Comparison of ENCODE assay signal across 27 mouse cellular contexts in the genomic region with DNA sequence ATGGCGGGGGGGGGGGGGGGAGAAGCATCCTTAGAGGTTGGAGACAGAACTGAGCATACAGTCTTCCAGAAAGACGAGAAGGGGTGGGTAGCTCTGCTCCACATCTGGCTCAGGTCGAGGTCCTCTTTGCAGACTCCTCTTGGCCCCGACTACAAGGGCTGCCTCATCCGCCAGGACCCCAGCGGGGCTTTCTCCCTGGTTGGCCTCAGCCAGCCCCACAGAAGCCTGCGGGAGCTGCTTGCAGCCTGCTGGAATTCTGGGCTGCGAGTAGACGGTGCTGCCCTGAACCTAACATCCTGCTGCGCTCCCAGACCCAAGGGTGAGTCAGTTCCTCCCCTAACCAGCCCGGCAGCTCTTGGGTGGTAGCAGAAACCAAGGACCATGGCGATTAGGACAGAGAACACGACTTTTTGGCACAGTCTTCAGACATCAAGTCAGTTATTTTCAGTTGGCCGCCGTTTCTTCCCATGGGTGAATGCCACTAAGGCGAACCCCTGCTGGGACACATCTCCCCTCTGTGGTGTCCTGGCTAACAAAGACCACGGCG. TPM values are rescaled to one million over a fixed set of nuclear protein-coding genes. Genes with fewer than 3 reads are reported as not detected.
DNase-seq lines count a peak whose midpoint lies in the region; ATAC-seq and TF ChIP-seq lines count a peak whose summit lies in the region.
"Had no signal": no experiment of that assay in that cellular context is flagged by ENCODE, and none has a peak within 500 bp of the region (broad histone marks: within the 10 kb centered on the region; RNA-seq: fewer than 3 reads in every experiment).

No protein-coding gene starts in this region.

- WGBS in cerebellum, adult 2 months = 27% methylated on average over 18 of the region's 18 CpGs
- WGBS in midbrain, embryonic 11.5 days = 2% methylated on average over 17 of the region's 18 CpGs
- 2% methylated on average over 18 of the region's 18 CpGs for WGBS in midbrain, embryonic 13.5 days
- 3% methylated on average over 18 of the region's 18 CpGs for WGBS in embryonic facial prominence, embryonic 10.5 days
- 55% methylated on average over 17 of the region's 18 CpGs for WGBS in liver, postnatal 0 days (ENCODE audit: insufficient replicate concordance)
- WGBS in forebrain, postnatal 0 days = 7% methylated on average over 17 of the region's 18 CpGs

- H3K4me2 ChIP-seq in midbrain, embryonic 11.5 days = no peak overlapping the region
- no peak overlapping the region for H3K4me2 ChIP-seq in midbrain, embryonic 13.5 days (replicated peaks)
- H3K4me2 ChIP-seq in liver, postnatal 0 days (ENCODE audit: low read depth, low read length) = no peak overlapping the region
- no peak overlapping the region for H3K4me2 ChIP-seq in forebrain, postnatal 0 days (ENCODE audit: low read depth)
- H3K4me2 ChIP-seq: forebrain, embryonic 12.5 days; liver, embryonic 13.5 days; neural tube, embryonic 13.5 days had no signal

- TF ChIP-seq EP300 in liver, postnatal 0 days (IDR thresholded peaks at IDR 0.05; ENCODE audit: low read depth) = no peak

- H3K9ac ChIP-seq in midbrain, embryonic 11.5 days (ENCODE audit: low read length) = no peak overlapping the region
- no peak overlapping the region for H3K9ac ChIP-seq in midbrain, embryonic 13.5 days (replicated peaks)
- H3K9ac ChIP-seq in liver, postnatal 0 days (replicated peaks) = no peak overlapping the region
- H3K9ac ChIP-seq in forebrain, postnatal 0 days = no peak overlapping the region
- H3K9ac ChIP-seq: forebrain, embryonic 12.5 days; kidney, embryonic 15.5 days; liver, embryonic 13.5 days; neural tube, embryonic 13.5 days; stomach, embryonic 15.5 days had no signal

- no peak for TF ChIP-seq CTCF in cerebellum, adult 2 months (IDR thresholded peaks at IDR 0.05; ENCODE audit: borderline replicate concordance, insufficient read depth, low read depth, low read length)
- no peak for TF ChIP-seq CTCF in liver, postnatal 0 days (IDR thresholded peaks at IDR 0.05; ENCODE audit: low read depth)
- TF ChIP-seq CTCF in forebrain, postnatal 0 days (IDR thresholded peaks at IDR 0.05; ENCODE audit: low read depth) = no peak

- no peak overlapping the region for H3K27ac ChIP-seq in cerebellum, adult 2 months (ENCODE audit: insufficient read depth, low read length)
- no peak overlapping the region for H3K27ac ChIP-seq in midbrain, embryonic 11.5 days (ENCODE audit: low read depth, low read length)
- H3K27ac ChIP-seq in midbrain, embryonic 13.5 days = no peak overlapping the region
- H3K27ac ChIP-seq in embryonic facial prominence, embryonic 10.5 days (replicated peaks) = no peak overlapping the region
- no peak overlapping the region for H3K27ac ChIP-seq in liver, postnatal 0 days (ENCODE audit: low read depth)
- H3K27ac ChIP-seq in forebrain, postnatal 0 days (ENCODE audit: low read depth, low read length) = no peak overlapping the region
- H3K27ac ChIP-seq: embryonic facial prominence, embryonic 13.5 days; forebrain, embryonic 12.5 days; hindbrain, embryonic 10.5 days; hindbrain, postnatal 0 days; kidney, embryonic 15.5 days; layer of hippocampus, adult 2 months; left cerebral cortex, adult 2 months; liver, embryonic 13.5 days; neural tube, embryonic 13.5 days; stomach, embryonic 15.5 days had no signal

- H3K9me3 ChIP-seq in midbrain, embryonic 11.5 days (ENCODE audit: control insufficient read depth, low read length) = no peaks in the 10 kb centered on the region
- H3K9me3 ChIP-seq in midbrain, embryonic 13.5 days = no peaks in the 10 kb centered on the region
- H3K9me3 ChIP-seq in embryonic facial prominence, embryonic 10.5 days = peaks cover 3% of the 10 kb centered on the region; the same call in 1 of the 2 replicates
- H3K9me3 ChIP-seq in liver, postnatal 0 days (ENCODE audit: low read length) = no peaks in the 10 kb centered on the region
- no peaks in the 10 kb centered on the region for H3K9me3 ChIP-seq in forebrain, postnatal 0 days (ENCODE audit: low read length)
- H3K9me3 ChIP-seq: embryonic facial prominence, embryonic 13.5 days; forebrain, embryonic 12.5 days; hindbrain, embryonic 10.5 days; kidney, embryonic 15.5 days; liver, embryonic 13.5 days; neural tube, embryonic 13.5 days; stomach, embryonic 15.5 days had no signal

- no peaks in the 10 kb centered on the region; the same call in 1 of the 2 replicates for H3K27me3 ChIP-seq in cerebellum, adult 2 months (ENCODE audit: control insufficient read depth, insufficient read depth, low read length)
- H3K27me3 ChIP-seq in midbrain, embryonic 11.5 days (ENCODE audit: control insufficient read depth, insufficient read depth, low read length) = peaks cover 96% of the 10 kb centered on the region
- peaks cover 99% of the 10 kb centered on the region for H3K27me3 ChIP-seq in midbrain, embryonic 13.5 days
- H3K27me3 ChIP-seq in embryonic facial prominence, embryonic 10.5 days (replicated peaks; ENCODE audit: low read depth, poor library complexity, severe bottlenecking) = peaks cover 100% of the 10 kb centered on the region
- peaks cover 37% of the 10 kb centered on the region; the same call in 1 of the 2 replicates for H3K27me3 ChIP-seq in liver, postnatal 0 days (ENCODE audit: insufficient read depth, low read length)
- peaks cover 77% of the 10 kb centered on the region for H3K27me3 ChIP-seq in forebrain, postnatal 0 days (ENCODE audit: insufficient read depth, low read length)

- ATAC-seq in midbrain, embryonic 11.5 days (ENCODE audit: low FRiP score) = no peak
- no peak for ATAC-seq in midbrain, embryonic 13.5 days
- ATAC-seq in liver, postnatal 0 days = no peak
- no peak for ATAC-seq in forebrain, postnatal 0 days
- ATAC-seq: CD4-positive, CD25-positive, alpha-beta regulatory T cell, adult 4 months; hindbrain, postnatal 0 days; intestine, embryonic 16.5 days; midbrain, embryonic 16.5 days had no signal

- no peak for TF ChIP-seq POLR2A in cerebellum, adult 2 months (IDR thresholded peaks at IDR 0.05; ENCODE audit: borderline replicate concordance, insufficient read depth, low read length)

- peak; percentile 38 to 43 for DNase-seq in cerebellum, postnatal 10 days
- DNase-seq in cerebellum, adult 2 months = no peak
- DNase-seq in midbrain, embryonic 11.5 days (ENCODE audit: low spot score, missing footprints) = peak; percentile 92
- DNase-seq in embryonic facial prominence, embryonic 10.5 days (ENCODE audit: low spot score) = peak; percentile 50
- no peak for DNase-seq in liver, postnatal 0 days
- no peak for DNase-seq in forebrain, postnatal 0 days
- DNase-seq: adrenal gland, adult 8-10 months; embryo, embryonic 11 days; gastrocnemius, postnatal 10 days; heart, postnatal 14 days; liver, embryonic 13.5 days; lung, adult 2 months; lung, postnatal 14 days had no signal

- H3K36me3 ChIP-seq in midbrain, embryonic 11.5 days (ENCODE audit: control insufficient read depth, insufficient read depth, low read length) = no peaks in the 10 kb centered on the region
- H3K36me3 ChIP-seq in midbrain, embryonic 13.5 days = no peaks in the 10 kb centered on the region
- no peaks in the 10 kb centered on the region for H3K36me3 ChIP-seq in embryonic facial prominence, embryonic 10.5 days (replicated peaks)
- H3K36me3 ChIP-seq in liver, postnatal 0 days (replicated peaks; ENCODE audit: insufficient read depth, low read length) = no peaks in the 10 kb centered on the region
- no peaks in the 10 kb centered on the region for H3K36me3 ChIP-seq in forebrain, postnatal 0 days (ENCODE audit: insufficient read depth)
- H3K36me3 ChIP-seq: embryonic facial prominence, embryonic 13.5 days; forebrain, embryonic 12.5 days; hindbrain, embryonic 10.5 days; kidney, embryonic 15.5 days; liver, embryonic 13.5 days; neural tube, embryonic 13.5 days; stomach, embryonic 15.5 days had no signal

- H3K4me3 ChIP-seq in cerebellum, adult 2 months (replicated peaks; ENCODE audit: insufficient read depth, low read depth, low read length) = no peak overlapping the region
- H3K4me3 ChIP-seq in midbrain, embryonic 11.5 days (ENCODE audit: low read depth, low read length) = no peak overlapping the region
- H3K4me3 ChIP-seq in midbrain, embryonic 13.5 days (replicated peaks) = no peak overlapping the region
- H3K4me3 ChIP-seq in embryonic facial prominence, embryonic 10.5 days = no peak overlapping the region
- no peak overlapping the region for H3K4me3 ChIP-seq in liver, postnatal 0 days (ENCODE audit: low read depth, low read length)
- no peak overlapping the region for H3K4me3 ChIP-seq in forebrain, postnatal 0 days (ENCODE audit: low read depth, low read length)
- H3K4me3 ChIP-seq: erythroblast, embryonic 14.5 days; layer of hippocampus, adult 2 months; left cerebral cortex, adult 2 months; liver, embryonic 13.5 days; neural tube, embryonic 13.5 days; stomach, embryonic 15.5 days had no signal

- H3K4me1 ChIP-seq in cerebellum, adult 2 months (ENCODE audit: control insufficient read depth, insufficient read depth, low read length) = 0 out of 2 replicates have a peak, but pooled peaks cover 9% of the 10 kb centered on the region
- peaks cover 1% of the 10 kb centered on the region; the same call in 1 of the 2 replicates for H3K4me1 ChIP-seq in midbrain, embryonic 11.5 days (ENCODE audit: control insufficient read depth, insufficient read depth, low read length)
- peaks cover 22% of the 10 kb centered on the region for H3K4me1 ChIP-seq in midbrain, embryonic 13.5 days (replicated peaks)
- H3K4me1 ChIP-seq in embryonic facial prominence, embryonic 10.5 days = peaks cover 39% of the 10 kb centered on the region
- H3K4me1 ChIP-seq in liver, postnatal 0 days (ENCODE audit: insufficient read depth) = peaks cover 13% of the 10 kb centered on the region
- H3K4me1 ChIP-seq in forebrain, postnatal 0 days (ENCODE audit: insufficient read depth) = peaks cover 2% of the 10 kb centered on the region; the same call in 1 of the 2 replicates

RNA-seq across cellular contexts. Expression of gene Jak3, which starts 5.3 kb away (rescaled TPM):
- polyA plus RNA-seq in cerebellum, adult 2 months (2012; rRNA removed) = 3.6 and 3.9 TPM in 2 replicates
- polyA plus RNA-seq in midbrain, embryonic 11.5 days (2014; fragmentation: Nextera tagmentation; extraction: Ambion mirVana) = 1.3 and 1.7 TPM in 2 replicates
- polyA plus RNA-seq in midbrain, embryonic 13.5 days (2015; fragmentation: Nextera tagmentation; extraction: Ambion mirVana) = 2.5 and 2.7 TPM in 2 replicates
- 3.6 and 4.0 TPM in 2 replicates for polyA plus RNA-seq in embryonic facial prominence, embryonic 10.5 days (2016; fragmentation: Nextera tagmentation; extraction: Ambion mirVana)
- 4.3 and 4.6 TPM in 2 replicates for polyA plus RNA-seq in liver, postnatal 0 days (2015; fragmentation: Nextera tagmentation; extraction: Ambion mirVana)
- 5.2 and 7.3 TPM in 2 replicates for total RNA-seq in forebrain, postnatal 0 days (2014; rRNA removed)
- 2.8 and 4.4 TPM in 2 replicates for polyA plus RNA-seq in forebrain, postnatal 0 days (2015; fragmentation: Nextera tagmentation; extraction: Ambion mirVana)

RNA-seq across cellular contexts. Expression of gene Insl3, which starts 7.6 kb away (rescaled TPM):
- polyA plus RNA-seq in cerebellum, adult 2 months (2012; rRNA removed) = 0.65 and 2.1 TPM in 2 replicates
- polyA plus RNA-seq in midbrain, embryonic 11.5 days (2014; fragmentation: Nextera tagmentation; extraction: Ambion mirVana) = 0.44 and 0.48 TPM in 2 replicates
- 0.70 and 0.79 TPM in 2 replicates for polyA plus RNA-seq in midbrain, embryonic 13.5 days (2015; fragmentation: Nextera tagmentation; extraction: Ambion mirVana)
- 0.55 TPM in 1 of 2 replicates, not detected in the other for polyA plus RNA-seq in embryonic facial prominence, embryonic 10.5 days (2016; fragmentation: Nextera tagmentation; extraction: Ambion mirVana)
- polyA plus RNA-seq in liver, postnatal 0 days (2015; fragmentation: Nextera tagmentation; extraction: Ambion mirVana) = 1.3 and 2.8 TPM in 2 replicates
- 1.6 and 1.8 TPM in 2 replicates for total RNA-seq in forebrain, postnatal 0 days (2014; rRNA removed)
- polyA plus RNA-seq in forebrain, postnatal 0 days (2015; fragmentation: Nextera tagmentation; extraction: Ambion mirVana) = 0.36 and 1.4 TPM in 2 replicates
- total RNA-seq: hindbrain, postnatal 0 days had no signal
- polyA plus RNA-seq: forebrain, embryonic 12.5 days had no signal

RNA-seq across cellular contexts. Expression of gene Unc13a, which starts 9.9 kb away (rescaled TPM):
- polyA plus RNA-seq in cerebellum, adult 2 months (2012; rRNA removed) = 97.3 and 110 TPM in 2 replicates
- polyA plus RNA-seq in midbrain, embryonic 11.5 days (2014; fragmentation: Nextera tagmentation; extraction: Ambion mirVana) = 5.4 and 6.5 TPM in 2 replicates
- 17.1 and 18.5 TPM in 2 replicates for polyA plus RNA-seq in midbrain, embryonic 13.5 days (2015; fragmentation: Nextera tagmentation; extraction: Ambion mirVana)
- 2.2 TPM in 2 replicates for polyA plus RNA-seq in embryonic facial prominence, embryonic 10.5 days (2016; fragmentation: Nextera tagmentation; extraction: Ambion mirVana)
- 0.25 and 0.36 TPM in 2 replicates for polyA plus RNA-seq in liver, postnatal 0 days (2015; fragmentation: Nextera tagmentation; extraction: Ambion mirVana)
- 84.8 and 89.2 TPM in 2 replicates for total RNA-seq in forebrain, postnatal 0 days (2014; rRNA removed)
- polyA plus RNA-seq in forebrain, postnatal 0 days (2015; fragmentation: Nextera tagmentation; extraction: Ambion mirVana) = 14.2 and 18.8 TPM in 2 replicates

RNA-seq across cellular contexts. Expression of gene B3gnt3, which starts 20.1 kb away (rescaled TPM):
- 0.44 and 0.48 TPM in 2 replicates for polyA plus RNA-seq in cerebellum, adult 2 months (2012; rRNA removed)
- polyA plus RNA-seq in midbrain, embryonic 11.5 days (2014; fragmentation: Nextera tagmentation; extraction: Ambion mirVana) = 0.38 and 0.63 TPM in 2 replicates
- 0.28 and 0.31 TPM in 2 replicates for polyA plus RNA-seq in midbrain, embryonic 13.5 days (2015; fragmentation: Nextera tagmentation; extraction: Ambion mirVana)
- 0.54 and 0.72 TPM in 2 replicates for polyA plus RNA-seq in embryonic facial prominence, embryonic 10.5 days (2016; fragmentation: Nextera tagmentation; extraction: Ambion mirVana)
- 3.0 TPM in 2 replicates for polyA plus RNA-seq in liver, postnatal 0 days (2015; fragmentation: Nextera tagmentation; extraction: Ambion mirVana)
- total RNA-seq in forebrain, postnatal 0 days (2014; rRNA removed) = 0.24 and 0.92 TPM in 2 replicates
- 0.44 and 0.49 TPM in 2 replicates for polyA plus RNA-seq in forebrain, postnatal 0 days (2015; fragmentation: Nextera tagmentation; extraction: Ambion mirVana)

RNA-seq across cellular contexts. Expression of gene Fcho1, which starts 44.1 kb away (rescaled TPM):
- 108 and 115 TPM in 2 replicates for polyA plus RNA-seq in cerebellum, adult 2 months (2012; rRNA removed)
- polyA plus RNA-seq in midbrain, embryonic 11.5 days (2014; fragmentation: Nextera tagmentation; extraction: Ambion mirVana) = 12.9 and 15.3 TPM in 2 replicates
- polyA plus RNA-seq in midbrain, embryonic 13.5 days (2015; fragmentation: Nextera tagmentation; extraction: Ambion mirVana) = 63.9 and 65.5 TPM in 2 replicates
- 6.0 and 7.9 TPM in 2 replicates for polyA plus RNA-seq in embryonic facial prominence, embryonic 10.5 days (2016; fragmentation: Nextera tagmentation; extraction: Ambion mirVana)
- polyA plus RNA-seq in liver, postnatal 0 days (2015; fragmentation: Nextera tagmentation; extraction: Ambion mirVana) = 15.3 and 16.7 TPM in 2 replicates
- 97.2 and 101 TPM in 2 replicates for total RNA-seq in forebrain, postnatal 0 days (2014; rRNA removed)
- 62.4 and 68.7 TPM in 2 replicates for polyA plus RNA-seq in forebrain, postnatal 0 days (2015; fragmentation: Nextera tagmentation; extraction: Ambion mirVana)

Comparison
In these comparisons a context has a peak if more than half of its experiments do, and no peak if none do; other contexts are left out.
1. DNase-seq: peak in cerebellum, postnatal 10 days (2 of 2), midbrain, embryonic 11.5 days (single experiment) and embryonic facial prominence, embryonic 10.5 days (single experiment); none in cerebellum, adult 2 months (0 of 2), liver, postnatal 0 days (single experiment) and forebrain, postnatal 0 days (single experiment).